Mouse (Mus musculus): ENCODE measurements at regions not wholly inside any gene's neighbourhood (a gene's known extent, or its start where the extent isn't known, plus 50 kb on each side); places are given as distances from the start of the nearest gene placed in this dataset. TPM values are rescaled to one million over a fixed set of nuclear protein-coding genes. Genes with fewer than 3 reads are reported as not detected.

Small RNA genes in the stretch of these regions (microRNA-seq; reads per million reads assigned to microRNA genes)
- gene Gm27883, result not detected

Data from stomach, embryonic 14.5 days (tissue).